Mouse (Mus musculus): ENCODE data around the gene Ptbp1. TPM values are rescaled to one million over a fixed set of nuclear protein-coding genes. Genes with fewer than 3 reads are reported as not detected.
"Not testable (repeated sequence)": the region's sequence is repeated elsewhere in the genome, so short reads cannot be mapped to it uniquely, and the experiment has no call there.

The Ptbp1 gene
- polyA plus RNA-seq, 1 experiment from 2014 or later, result 211 TPM

- H3K9ac ChIP-seq, result no peak within 1 kb of the TSS
- 42% methylated on average over 5 of the region's 5 CpGs for WGBS (ENCODE audit: insufficient replicate concordance)
Measured at GRCm38 (mm10) chr10:79890670-79891069, 36.4 kb downstream of the Ptbp1 start, which contains the start of gene Cfd. Cfd (plus strand) TSS chr10:79890853.

GRCm38 (mm10) chr10:79892451-79893118 lies 38.4 kb downstream of the Ptbp1 start:
- not testable (repeated sequence) for H3K4me1 ChIP-seq; H3K4me3 ChIP-seq; H3K27ac ChIP-seq; H3K9ac ChIP-seq; H3K4me2 ChIP-seq; H3K9me3 ChIP-seq (replicated peaks)
- peaks cover 11% of the 10 kb centered on the region; the same call in 1 of the 2 replicates for H3K27me3 ChIP-seq (replicated peaks)
- 40% methylated on average over 22 of the region's 22 CpGs for WGBS (ENCODE audit: insufficient replicate concordance)
- ATAC-seq, result peak; percentile 55
- peaks cover 31% of the 10 kb centered on the region for H3K36me3 ChIP-seq

More at GRCm38 (mm10) chr10:79890670-79891069, 36.4 kb downstream of the Ptbp1 start, which contains the start of gene Cfd:
- Histone ChIP-seq H3K4me1 (no peaks in the 10 kb centered on the region), H3K27ac (no peak within 1 kb of the TSS), H3K9me3 (replicated peaks) (no peaks in the 10 kb centered on the region), H3K27me3 (replicated peaks) (peaks cover 11% of the 10 kb centered on the region; the same call in 1 of the 2 replicates), H3K4me2 (no peak within 1 kb of the TSS), H3K36me3 (peaks cover 12% of the 10 kb centered on the region), H3K4me3 (no peak within 1 kb of the TSS)
- no peak for ATAC-seq

GRCm38 (mm10) chr10:79896306-79896705 lies 42.1 kb downstream of the Ptbp1 start:
- no peak overlapping the region for H3K27ac ChIP-seq
- H3K4me1 ChIP-seq, result peaks cover 10% of the 10 kb centered on the region
- H3K36me3 ChIP-seq, result peaks cover 59% of the 10 kb centered on the region
- WGBS (ENCODE audit: insufficient replicate concordance), result 91% methylated on average over 16 of the region's 16 CpGs
- no peak for ATAC-seq
- no peak overlapping the region for H3K4me2 ChIP-seq
- no peaks in the 10 kb centered on the region for H3K9me3 ChIP-seq (replicated peaks)
- no peak overlapping the region for H3K4me3 ChIP-seq
- H3K9ac ChIP-seq, result no peak overlapping the region
- no peaks in the 10 kb centered on the region; the same call in 1 of the 2 replicates for H3K27me3 ChIP-seq (replicated peaks)

- Histone ChIP-seq H3K4me1 (peaks cover 10% of the 10 kb centered on the region), H3K36me3 (peaks cover 61% of the 10 kb centered on the region), H3K4me3 (no peak overlapping the region), H3K9ac (no peak overlapping the region), H3K4me2 (no peak overlapping the region), H3K27me3 (replicated peaks) (no peaks in the 10 kb centered on the region), H3K27ac (peak overlapping the region; percentile 3; the same call in 1 of the 2 replicates), H3K9me3 (replicated peaks) (no peaks in the 10 kb centered on the region)
- 78% methylated on average over 13 of the region's 13 CpGs for WGBS (ENCODE audit: insufficient replicate concordance)
- no peak for ATAC-seq
Measured at GRCm38 (mm10) chr10:79896814-79897213, 42.6 kb downstream of the Ptbp1 start.

GRCm38 (mm10) chr10:79897316-79898245 lies 43.4 kb downstream of the Ptbp1 start:
- no peak overlapping the region for H3K4me3 ChIP-seq
- ATAC-seq, result peak; percentile 56
- H3K36me3 ChIP-seq, result peaks cover 66% of the 10 kb centered on the region
- H3K4me2 ChIP-seq, result peak overlapping the region; percentile 31; the same call in 1 of the 2 replicates
- WGBS (ENCODE audit: insufficient replicate concordance), result 54% methylated on average over 20 of the region's 20 CpGs
- H3K4me1 ChIP-seq, result peaks cover 10% of the 10 kb centered on the region
- peak overlapping the region; percentile 18; the same call in 1 of the 2 replicates for H3K27ac ChIP-seq
- H3K9ac ChIP-seq, result no peak overlapping the region
- H3K9me3 ChIP-seq (replicated peaks), result no peaks in the 10 kb centered on the region
- no peaks in the 10 kb centered on the region for H3K27me3 ChIP-seq (replicated peaks)

GRCm38 (mm10) chr10:79900951-79901410 lies 46.8 kb downstream of the Ptbp1 start:
- no peak overlapping the region for H3K27ac ChIP-seq
- WGBS (ENCODE audit: insufficient replicate concordance), result 74% methylated on average over 2 of the region's 2 CpGs
- no peaks in the 10 kb centered on the region for H3K27me3 ChIP-seq (replicated peaks)
- peaks cover 10% of the 10 kb centered on the region for H3K4me1 ChIP-seq
- no peak for ATAC-seq
- peaks cover 84% of the 10 kb centered on the region for H3K36me3 ChIP-seq
- no peak overlapping the region for H3K4me2 ChIP-seq
- no peaks in the 10 kb centered on the region for H3K9me3 ChIP-seq (replicated peaks)
- no peak overlapping the region for H3K4me3 ChIP-seq
- H3K9ac ChIP-seq, result no peak overlapping the region

GRCm38 (mm10) chr10:79906712-79907111 lies 52.5 kb downstream of the Ptbp1 start:
- Histone ChIP-seq H3K27ac (no peak overlapping the region), H3K4me3 (no peak overlapping the region), H3K9me3 (replicated peaks) (no peaks in the 10 kb centered on the region), H3K4me1 (peaks cover 29% of the 10 kb centered on the region), H3K36me3 (peaks cover 66% of the 10 kb centered on the region), H3K9ac (no peak overlapping the region), H3K27me3 (replicated peaks) (no peaks in the 10 kb centered on the region), H3K4me2 (no peak overlapping the region)
- ATAC-seq, result no peak
- WGBS (ENCODE audit: insufficient replicate concordance), result 94% methylated on average over 9 of the region's 9 CpGs

GRCm38 (mm10) chr10:79907415-79907814 lies 53.2 kb downstream of the Ptbp1 start:
- no peak for ATAC-seq
- 87% methylated on average over 10 of the region's 10 CpGs for whole genome bisulfite sequencing (ENCODE audit: insufficient replicate concordance)
- Histone ChIP-seq H3K4me1 (peaks cover 36% of the 10 kb centered on the region), H3K9me3 (replicated peaks) (no peaks in the 10 kb centered on the region), H3K4me2 (peak overlapping the region; percentile 72), H3K4me3 (peak overlapping the region; percentile 84; the same call in 1 of the 2 replicates), H3K27ac (no peak overlapping the region), H3K36me3 (peaks cover 69% of the 10 kb centered on the region), H3K27me3 (replicated peaks) (no peaks in the 10 kb centered on the region), H3K9ac (no peak overlapping the region)

- H3K36me3 ChIP-seq, result peaks cover 68% of the 10 kb centered on the region
- 3% methylated on average over 51 of the region's 52 CpGs for WGBS (ENCODE audit: insufficient replicate concordance)
Measured at GRCm38 (mm10) chr10:79908167-79909091, 54.2 kb downstream of the Ptbp1 start, which contains the start of gene Med16. Med16 (minus strand) TSS chr10:79908923.

GRCm38 (mm10) chr10:79909092-79909922 lies 55.1 kb downstream of the Ptbp1 start:
- peaks cover 55% of the 10 kb centered on the region for H3K4me1 ChIP-seq
- H3K27me3 ChIP-seq (replicated peaks), result no peaks in the 10 kb centered on the region
- peak overlapping the region; percentile 84 for H3K4me3 ChIP-seq
- peak overlapping the region; percentile 86 for H3K27ac ChIP-seq
- H3K36me3 ChIP-seq, result peaks cover 61% of the 10 kb centered on the region
- 24% methylated on average over 14 of the region's 14 CpGs for WGBS (ENCODE audit: insufficient replicate concordance)
- H3K9ac ChIP-seq, result peak overlapping the region; percentile 51
- no peaks in the 10 kb centered on the region for H3K9me3 ChIP-seq (replicated peaks)
- peak; percentile 66 for ATAC-seq
- peak overlapping the region; percentile 50 for H3K4me2 ChIP-seq

More at GRCm38 (mm10) chr10:79908167-79909091, 54.2 kb downstream of the Ptbp1 start, which contains the start of gene Med16:
- Histone ChIP-seq H3K9me3 (replicated peaks) (no peaks in the 10 kb centered on the region), H3K27me3 (replicated peaks) (no peaks in the 10 kb centered on the region), H3K4me2 (peak within 1 kb of the TSS; percentile 72), H3K27ac (peak within 1 kb of the TSS; percentile 98), H3K4me1 (peaks cover 46% of the 10 kb centered on the region), H3K9ac (peak within 1 kb of the TSS; percentile 91), H3K4me3 (peak within 1 kb of the TSS; percentile 84)
- peak; percentile 91 for ATAC-seq
